Mouse (Mus musculus) limb, embryonic 13.5 days (tissue): ENCODE results near the gene Ezr. TPM values are rescaled to one million over a fixed set of nuclear protein-coding genes. Genes with fewer than 3 reads are reported as not detected.
A peak's percentile ranks its signal among the peaks of the same experiment; 100 is the strongest.

Source experiments
- ATAC-seq: fragments of 200-750 bp; cut with Nextera tagmentation; 2 replicates; pipeline ENCODE4 v1.8.0; 2017; ENCODE audit warnings: low read depth, moderate number of reproducible peaks, moderate TSS enrichment; ENCODE audit not compliant: low FRiP score
- H3K27ac ChIP-seq: fragments of 300-500 bp; sonication (generic); 2 replicates; pipeline ENCODE4 v1.5.1; 2015; ENCODE audit warnings: inconsistent platforms, mild to moderate bottlenecking, moderate library complexity
- H3K27me3 ChIP-seq: fragments of 300-500 bp; sonication (generic); 2 replicates; pipeline ENCODE4 v1.6.1; 2015; ENCODE audit warnings: mild to moderate bottlenecking, inconsistent platforms
- H3K36me3 ChIP-seq: fragments of 300-500 bp; sonication (generic); 2 replicates; pipeline ENCODE4 v1.6.1; 2015; ENCODE audit warnings: inconsistent platforms, mild to moderate bottlenecking, moderate library complexity
- H3K4me1 ChIP-seq: fragments of 300-500 bp; sonication (generic); 2 replicates; pipeline ENCODE4 v1.6.1; 2015; ENCODE audit warnings: inconsistent platforms
- H3K4me2 ChIP-seq: fragments of 300-500 bp; sonication (generic); replicated peaks from 2 replicates; pipeline ENCODE4 v1.6.1; 2015; ENCODE audit warnings: inconsistent platforms, mild to moderate bottlenecking, moderate library complexity
- H3K4me3 ChIP-seq: fragments of 300-500 bp; sonication (generic); 2 replicates; pipeline ENCODE4 v1.5.1; 2015; ENCODE audit warnings: moderate library complexity, mild to moderate bottlenecking, inconsistent platforms
- H3K9ac ChIP-seq: fragments of 300-500 bp; sonication (generic); 2 replicates; pipeline ENCODE4 v1.6.1; 2015; ENCODE audit warnings: mild to moderate bottlenecking, inconsistent platforms
- H3K9me3 ChIP-seq: fragments of 300-500 bp; sonication (generic); 2 replicates; pipeline ENCODE4 v1.6.1; 2016; ENCODE audit warnings: inconsistent platforms
- WGBS: fragments of 180-500 bp; shearing (Covaris S2); methylation state at CpG from one replicate; pipeline ENCODE4 v1.1.7; 2015; 5-methylcytosine and 5-hydroxymethylcytosine counted together
- polyA plus RNA-seq: library from polyadenylated mRNA; unstranded; fragments of >200 nt; fragmentation: Nextera tagmentation; extraction: Ambion mirVana; gene quantifications from 2 replicates; pipeline ENCODE4 v1.2.1, GENCODE M21; 2015

The Ezr gene
- polyA plus RNA-seq, 1 experiment from 2014 or later: 51.9 TPM

GRCm38 (mm10) chr17:6776123-6776522 lies 6.5 kb downstream of the Ezr start:
- no peak overlapping the region for H3K4me2 ChIP-seq
- 0 out of 2 replicates have a peak overlapping the region, but pooled peaks have one; percentile 43 for H3K9ac ChIP-seq
- H3K4me1 ChIP-seq: peaks cover 58% of the 10 kb centered on the region
- peaks cover 15% of the 10 kb centered on the region for H3K27me3 ChIP-seq
- H3K9me3 ChIP-seq: no peaks in the 10 kb centered on the region
- ATAC-seq: no peak
- H3K4me3 ChIP-seq: no peak overlapping the region
- 50% methylated on average over 6 of the region's 6 CpGs for WGBS
- H3K27ac ChIP-seq: peak overlapping the region; percentile 23; the same call in 1 of the 2 replicates
- H3K36me3 ChIP-seq: no peaks in the 10 kb centered on the region; the same call in 1 of the 2 replicates

GRCm38 (mm10) chr17:6775671-6776070 lies 6.9 kb downstream of the Ezr start:
- Histone ChIP-seq H3K4me3 (no peak overlapping the region), H3K27ac (no peak overlapping the region), H3K36me3 (no peaks in the 10 kb centered on the region; the same call in 1 of the 2 replicates), H3K4me2 (no peak overlapping the region), H3K4me1 (peaks cover 54% of the 10 kb centered on the region), H3K9me3 (no peaks in the 10 kb centered on the region), H3K9ac (no peak overlapping the region), H3K27me3 (peaks cover 11% of the 10 kb centered on the region)
- no peak for ATAC-seq
- WGBS: 81% methylated on average over 4 of the region's 4 CpGs

GRCm38 (mm10) chr17:6775221-6775620 lies 7.4 kb downstream of the Ezr start:
- peaks cover 6% of the 10 kb centered on the region; the same call in 1 of the 2 replicates for H3K27me3 ChIP-seq
- WGBS: 81% methylated on average over 9 of the region's 9 CpGs
- no peak overlapping the region for H3K9ac ChIP-seq
- no peak overlapping the region for H3K27ac ChIP-seq
- H3K4me3 ChIP-seq: no peak overlapping the region
- H3K9me3 ChIP-seq: no peaks in the 10 kb centered on the region
- ATAC-seq: no peak
- H3K36me3 ChIP-seq: no peaks in the 10 kb centered on the region; the same call in 1 of the 2 replicates
- no peak overlapping the region for H3K4me2 ChIP-seq
- peaks cover 49% of the 10 kb centered on the region for H3K4me1 ChIP-seq

- H3K4me2 ChIP-seq: no peak overlapping the region
- no peaks in the 10 kb centered on the region for H3K9me3 ChIP-seq
- no peak overlapping the region for H3K27ac ChIP-seq
- H3K4me3 ChIP-seq: no peak overlapping the region
- H3K4me1 ChIP-seq: peaks cover 45% of the 10 kb centered on the region
- no peaks in the 10 kb centered on the region for H3K27me3 ChIP-seq
- ATAC-seq: no peak
- 80% methylated on average over 14 of the region's 14 CpGs for WGBS
- no peaks in the 10 kb centered on the region; the same call in 1 of the 2 replicates for H3K36me3 ChIP-seq
- H3K9ac ChIP-seq: no peak overlapping the region
Observed at GRCm38 (mm10) chr17:6773249-6773966, 9.2 kb downstream of the Ezr start.

GRCm38 (mm10) chr17:6772490-6772773 lies 10.2 kb downstream of the Ezr start:
- Histone ChIP-seq H3K4me2 (no peak overlapping the region), H3K9me3 (no peaks in the 10 kb centered on the region), H3K4me1 (peaks cover 40% of the 10 kb centered on the region), H3K36me3 (no peaks in the 10 kb centered on the region; the same call in 1 of the 2 replicates), H3K4me3 (no peak overlapping the region), H3K27ac (no peak overlapping the region), H3K27me3 (no peaks in the 10 kb centered on the region), H3K9ac (no peak overlapping the region)
- WGBS: 67% methylated on average over 5 of the region's 5 CpGs
- no peak for ATAC-seq

GRCm38 (mm10) chr17:6771661-6772489 lies 10.7 kb downstream of the Ezr start:
- Histone ChIP-seq H3K4me1 (peaks cover 35% of the 10 kb centered on the region), H3K27me3 (no peaks in the 10 kb centered on the region), H3K36me3 (no peaks in the 10 kb centered on the region; the same call in 1 of the 2 replicates), H3K27ac (no peak overlapping the region; the same call in 1 of the 2 replicates), H3K9ac (no peak overlapping the region), H3K4me3 (no peak overlapping the region), H3K9me3 (no peaks in the 10 kb centered on the region), H3K4me2 (no peak overlapping the region)
- no peak for ATAC-seq
- WGBS: 76% methylated on average over 16 of the region's 16 CpGs

- 29% methylated on average over 4 of the region's 4 CpGs for WGBS
- no peak for ATAC-seq
Observed at GRCm38 (mm10) chr17:6769602-6770001, 13.0 kb downstream of the Ezr start.

GRCm38 (mm10) chr17:6768301-6768788 lies 14.2 kb downstream of the Ezr start:
- Histone ChIP-seq H3K27me3 (no peaks in the 10 kb centered on the region), H3K36me3 (no peaks in the 10 kb centered on the region), H3K4me3 (no peak overlapping the region), H3K27ac (no peak overlapping the region), H3K9me3 (no peaks in the 10 kb centered on the region), H3K9ac (no peak overlapping the region), H3K4me1 (peaks cover 29% of the 10 kb centered on the region), H3K4me2 (no peak overlapping the region)
- no peak for ATAC-seq
- WGBS: 81% methylated on average over 5 of the region's 5 CpGs

More at GRCm38 (mm10) chr17:6769602-6770001, 13.0 kb downstream of the Ezr start:
- H3K9me3 ChIP-seq: no peaks in the 10 kb centered on the region
- no peak overlapping the region; the same call in 1 of the 2 replicates for H3K9ac ChIP-seq
- no peaks in the 10 kb centered on the region for H3K36me3 ChIP-seq
- no peaks in the 10 kb centered on the region for H3K27me3 ChIP-seq
- no peak overlapping the region for H3K27ac ChIP-seq
- H3K4me2 ChIP-seq: no peak overlapping the region
- peaks cover 23% of the 10 kb centered on the region for H3K4me1 ChIP-seq
- H3K4me3 ChIP-seq: no peak overlapping the region

GRCm38 (mm10) chr17:6767771-6768170 lies 14.8 kb downstream of the Ezr start:
- WGBS: 65% methylated on average over 5 of the region's 5 CpGs
- Histone ChIP-seq H3K36me3 (no peaks in the 10 kb centered on the region), H3K9ac (no peak overlapping the region), H3K27me3 (no peaks in the 10 kb centered on the region), H3K4me3 (no peak overlapping the region), H3K9me3 (no peaks in the 10 kb centered on the region), H3K4me2 (no peak overlapping the region), H3K4me1 (peaks cover 29% of the 10 kb centered on the region), H3K27ac (no peak overlapping the region)
- no peak for ATAC-seq

GRCm38 (mm10) chr17:6766823-6767222 lies 15.8 kb downstream of the Ezr start:
- ATAC-seq: no peak
- H3K9ac ChIP-seq: no peak overlapping the region
- no peak overlapping the region for H3K27ac ChIP-seq
- H3K4me1 ChIP-seq: peaks cover 26% of the 10 kb centered on the region
- H3K4me2 ChIP-seq: no peak overlapping the region
- WGBS: 84% methylated on average over 4 of the region's 4 CpGs
- H3K9me3 ChIP-seq: no peaks in the 10 kb centered on the region
- H3K4me3 ChIP-seq: no peak overlapping the region
- H3K27me3 ChIP-seq: no peaks in the 10 kb centered on the region
- H3K36me3 ChIP-seq: no peaks in the 10 kb centered on the region

GRCm38 (mm10) chr17:6765886-6766285 lies 16.7 kb downstream of the Ezr start:
- Histone ChIP-seq H3K4me3 (no peak overlapping the region), H3K9me3 (no peaks in the 10 kb centered on the region), H3K36me3 (no peaks in the 10 kb centered on the region), H3K27ac (no peak overlapping the region), H3K4me1 (peaks cover 18% of the 10 kb centered on the region), H3K9ac (no peak overlapping the region), H3K27me3 (no peaks in the 10 kb centered on the region), H3K4me2 (no peak overlapping the region)
- no peak for ATAC-seq
- 53% methylated on average over 2 of the region's 2 CpGs for WGBS

GRCm38 (mm10) chr17:6764730-6765129 lies 17.9 kb downstream of the Ezr start:
- H3K9me3 ChIP-seq: no peaks in the 10 kb centered on the region
- no peaks in the 10 kb centered on the region for H3K27me3 ChIP-seq
- WGBS: 88% methylated on average over 4 of the region's 4 CpGs
- H3K4me2 ChIP-seq: no peak overlapping the region
- H3K27ac ChIP-seq: no peak overlapping the region
- no peaks in the 10 kb centered on the region for H3K36me3 ChIP-seq
- H3K4me1 ChIP-seq: peaks cover 20% of the 10 kb centered on the region
- ATAC-seq: no peak
- no peak overlapping the region for H3K4me3 ChIP-seq
- H3K9ac ChIP-seq: no peak overlapping the region
